Mouse (Mus musculus) heart, postnatal 0 days (tissue): ENCODE results near the gene Cela2a. TPM values are rescaled to one million over a fixed set of nuclear protein-coding genes. Genes with fewer than 3 reads are reported as not detected.

ENCODE experiments used
- ATAC-seq: fragments of 200-750 bp; cut with Nextera tagmentation; 2 replicates; pipeline ENCODE4 v1.8.0; 2017; ENCODE audit warnings: low read depth, moderate number of reproducible peaks, moderate library complexity; ENCODE audit not compliant: insufficient read depth
- DNase-seq: peaks from one replicate; pipeline ENCODE4 v3.0.0-alpha.2; 2016; ENCODE audit warnings: low spot score
- H3K27ac ChIP-seq: fragments of 300-500 bp; sonication (generic); 2 replicates; pipeline ENCODE4 v1.5.1; 2014; ENCODE audit warnings: low read depth, mild to moderate bottlenecking
- H3K27me3 ChIP-seq: fragments of 300-500 bp; sonication (generic); 2 replicates; pipeline ENCODE4 v1.6.1; 2014; ENCODE audit warnings: low read length, mixed read lengths; ENCODE audit not compliant: control insufficient read depth, insufficient read depth
- H3K36me3 ChIP-seq: fragments of 300-500 bp; sonication (generic); replicated peaks from 2 replicates; pipeline ENCODE4 v1.6.1; 2014; ENCODE audit warnings: low read length, mixed read lengths; ENCODE audit not compliant: control insufficient read depth, insufficient read depth
- H3K4me1 ChIP-seq: fragments of 300-500 bp; sonication (generic); 2 replicates; pipeline ENCODE4 v1.6.1; 2014; ENCODE audit warnings: antibody characterized with exemption; ENCODE audit not compliant: control insufficient read depth, insufficient read depth
- H3K4me2 ChIP-seq: fragments of 300-500 bp; sonication (generic); 2 replicates; pipeline ENCODE4 v1.6.1; 2014; ENCODE audit warnings: low read depth, mild to moderate bottlenecking, low read length, moderate library complexity
- H3K4me3 ChIP-seq: fragments of 300-500 bp; sonication (generic); 2 replicates; pipeline ENCODE4 v1.5.1; 2014; ENCODE audit warnings: low read depth, low read length
- H3K9ac ChIP-seq: fragments of 300-500 bp; sonication (generic); replicated peaks from 2 replicates; pipeline ENCODE4 v1.6.1; 2014; ENCODE audit warnings: low read depth, low read length, mixed read lengths
- H3K9me3 ChIP-seq: fragments of 300-500 bp; sonication (generic); replicated peaks from 2 replicates; pipeline ENCODE4 v1.6.1; 2016; ENCODE audit warnings: low read length; ENCODE audit not compliant: control insufficient read depth
- CTCF ChIP-seq: IDR thresholded peaks from 2 replicates; pipeline ENCODE4 v1.5.1; 2016; ENCODE audit warnings: antibody characterized with exemption, control low read depth, low read depth
- EP300 ChIP-seq: IDR thresholded peaks from 2 replicates; pipeline ENCODE4 v1.6.1; 2016; ENCODE audit warnings: antibody characterized with exemption, low read depth
- WGBS: fragments of 180-500 bp; shearing (Covaris S2); extraction: QIAGEN DNeasy Blood & Tissue Kit; methylation state at CpG from one replicate; pipeline ENCODE4 v1.1.7; 2014; 5-methylcytosine and 5-hydroxymethylcytosine counted together
- polyA plus RNA-seq: library from polyadenylated mRNA; unstranded; fragments of >200 nt; fragmentation: Nextera tagmentation; extraction: Ambion mirVana; gene quantifications from 2 replicates; pipeline ENCODE4 v1.2.1, GENCODE M21; 2015
- total RNA-seq: library from RNA; depleted of rRNA; stranded (reverse); fragments of >200 nt; gene quantifications from 2 replicates; pipeline ENCODE4 v1.2.3, GENCODE M21; 2014; ENCODE audit warnings: low replicate concordance

Cela2a gene
- total and polyA plus RNA-seq, 2 experiments from 2014 or later, result 0.20 TPM; not detected in 1

- Histone ChIP-seq H3K4me3 (peak overlapping the region; percentile 81), H3K4me1 (peaks cover 44% of the 10 kb centered on the region), H3K4me2 (peak overlapping the region; percentile 76), H3K9ac (peak overlapping the region; percentile 43), H3K9me3 (no peaks in the 10 kb centered on the region), H3K36me3 (0 out of 2 replicates have a peak, but pooled peaks cover 6% of the 10 kb centered on the region), H3K27ac (peak overlapping the region; percentile 12), H3K27me3 (no peaks in the 10 kb centered on the region)
- 31% methylated on average over 9 of the region's 9 CpGs for WGBS
- ATAC-seq (no peak), DNase-seq (no peak)
- TF ChIP-seq EP300, result no peak
- TF ChIP-seq CTCF, result peak; percentile 5; the same call in 1 of the 2 replicates
Measured at GRCm38 (mm10) chr4:141871909-141872308, 45.9 kb upstream of the Cela2a start.

GRCm38 (mm10) chr4:141871333-141871725 lies 45.4 kb upstream of the Cela2a start:
- H3K9ac ChIP-seq, result no peak overlapping the region
- TF ChIP-seq CTCF (no peak), EP300 (no peak)
- H3K4me1 ChIP-seq, result peaks cover 47% of the 10 kb centered on the region
- H3K9me3 ChIP-seq, result no peaks in the 10 kb centered on the region
- 0 out of 2 replicates have a peak overlapping the region, but pooled peaks have one; percentile 76 for H3K4me2 ChIP-seq
- WGBS, result 91% methylated on average over 3 of the region's 3 CpGs
- H3K36me3 ChIP-seq, result 0 out of 2 replicates have a peak, but pooled peaks cover 6% of the 10 kb centered on the region
- H3K4me3 ChIP-seq, result no peak overlapping the region
- ATAC-seq (no peak), DNase-seq (no peak)
- H3K27ac ChIP-seq, result no peak overlapping the region
- H3K27me3 ChIP-seq, result no peaks in the 10 kb centered on the region

- WGBS, result 64% methylated on average over 11 of the region's 11 CpGs
- no peak for TF ChIP-seq EP300
- TF ChIP-seq CTCF, result no peak
- Histone ChIP-seq H3K4me2 (no peak overlapping the region), H3K9ac (no peak overlapping the region), H3K4me1 (peaks cover 50% of the 10 kb centered on the region), H3K27me3 (no peaks in the 10 kb centered on the region), H3K4me3 (no peak overlapping the region), H3K36me3 (0 out of 2 replicates have a peak, but pooled peaks cover 6% of the 10 kb centered on the region), H3K9me3 (no peaks in the 10 kb centered on the region), H3K27ac (no peak overlapping the region)
- DNase-seq (no peak), ATAC-seq (no peak)
Measured at GRCm38 (mm10) chr4:141870666-141871332, 44.8 kb upstream of the Cela2a start.

GRCm38 (mm10) chr4:141869436-141870215 lies 43.7 kb upstream of the Cela2a start:
- H3K27me3 ChIP-seq, result no peaks in the 10 kb centered on the region
- H3K4me3 ChIP-seq, result no peak overlapping the region
- no peaks in the 10 kb centered on the region for H3K9me3 ChIP-seq
- TF ChIP-seq EP300 (no peak), CTCF (no peak)
- DNase-seq (no peak), ATAC-seq (no peak)
- no peak overlapping the region for H3K9ac ChIP-seq
- H3K36me3 ChIP-seq, result 0 out of 2 replicates have a peak, but pooled peaks cover 6% of the 10 kb centered on the region
- peaks cover 43% of the 10 kb centered on the region for H3K4me1 ChIP-seq
- no peak overlapping the region for H3K4me2 ChIP-seq
- 55% methylated on average over 5 of the region's 5 CpGs for WGBS
- H3K27ac ChIP-seq, result peak overlapping the region; percentile 8; the same call in 1 of the 2 replicates

- DNase-seq, result no peak
- Histone ChIP-seq H3K9ac (no peak overlapping the region), H3K27me3 (no peaks in the 10 kb centered on the region), H3K4me2 (no peak overlapping the region), H3K4me1 (peaks cover 44% of the 10 kb centered on the region), H3K27ac (peak overlapping the region; percentile 84), H3K4me3 (no peak overlapping the region), H3K36me3 (0 out of 2 replicates have a peak, but pooled peaks cover 6% of the 10 kb centered on the region), H3K9me3 (no peaks in the 10 kb centered on the region)
- no peak for ATAC-seq
- WGBS, result 73% methylated on average over 10 of the region's 10 CpGs
- TF ChIP-seq EP300 (no peak), CTCF (no peak)
Measured at GRCm38 (mm10) chr4:141868051-141868450, 42.1 kb upstream of the Cela2a start.
